Mouse (Mus musculus): ENCODE measurements around the gene Clmp. TPM values are rescaled to one million over a fixed set of nuclear protein-coding genes. Genes with fewer than 3 reads are reported as not detected.

The Clmp gene
- polyA plus RNA-seq, 1 experiment from 2014 or later, result 56.3 TPM

DNA sequence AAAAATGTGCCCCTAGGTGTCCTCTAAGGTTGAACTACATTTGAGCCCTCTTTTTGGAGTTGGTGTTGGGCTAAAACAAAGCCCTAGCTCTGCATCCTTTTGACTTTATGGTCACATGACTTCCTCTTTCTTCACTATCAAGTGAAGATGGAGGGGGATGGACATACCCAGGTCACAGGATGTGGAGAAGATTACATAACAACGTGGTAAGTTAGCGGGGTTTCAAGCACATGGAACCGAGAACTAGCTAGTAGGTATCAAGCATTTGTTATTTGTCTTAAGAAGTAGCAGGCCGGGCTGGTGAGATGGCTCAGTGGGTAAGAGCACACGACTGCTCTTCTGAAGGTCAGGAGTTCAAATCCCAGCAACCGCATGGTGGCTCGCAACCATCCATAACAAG, 128.3 kb downstream of the Clmp start:
- Histone ChIP-seq H3K27ac (replicated peaks) (no peak overlapping the region), H3K4me1 (no peaks in the 10 kb centered on the region), H3K27me3 (no peaks in the 10 kb centered on the region), H3K4me3 (no peak overlapping the region), H3K36me3 (0 out of 2 replicates have a peak, but pooled peaks cover 3% of the 10 kb centered on the region), H3K9ac (replicated peaks) (no peak overlapping the region), H3K4me2 (replicated peaks) (no peak overlapping the region), H3K9me3 (no peaks in the 10 kb centered on the region)
- WGBS, result 91% methylated on average over 7 of the region's 7 CpGs
- ATAC-seq (replicated peaks), result no peak

- Histone ChIP-seq H3K4me2 (replicated peaks) (no peak overlapping the region), H3K27ac (replicated peaks) (no peak overlapping the region), H3K4me1 (peaks cover 12% of the 10 kb centered on the region), H3K36me3 (no peaks in the 10 kb centered on the region), H3K9me3 (no peaks in the 10 kb centered on the region), H3K4me3 (no peak overlapping the region), H3K27me3 (no peaks in the 10 kb centered on the region), H3K9ac (replicated peaks) (no peak overlapping the region)
- WGBS, result 87% methylated on average over 5 of the region's 5 CpGs
- ATAC-seq (replicated peaks), result no peak
Measured at GRCm38 (mm10) chr9:40817325-40818028, 131.7 kb downstream of the Clmp start.

DNA sequence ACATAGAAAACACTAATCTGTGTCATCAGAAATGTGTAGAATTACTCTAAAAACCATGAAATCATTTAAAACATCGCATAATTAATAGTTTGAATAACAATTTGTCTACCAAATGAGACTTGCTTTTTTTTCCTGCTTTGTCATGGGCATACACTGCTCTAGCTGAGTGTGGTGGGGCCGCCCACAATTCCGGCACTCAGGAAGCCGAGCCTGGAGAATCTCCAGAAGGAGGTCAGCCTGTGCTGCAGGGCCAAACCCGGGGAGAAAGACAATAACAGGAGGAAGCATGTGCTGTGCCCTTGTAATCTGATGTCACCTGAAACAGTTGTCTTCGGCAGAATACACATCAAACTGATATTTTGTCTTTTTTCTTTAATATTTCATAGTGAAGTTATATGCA, 139.8 kb downstream of the Clmp start:
- 52% methylated on average over 6 of the region's 6 CpGs for WGBS

DNA sequence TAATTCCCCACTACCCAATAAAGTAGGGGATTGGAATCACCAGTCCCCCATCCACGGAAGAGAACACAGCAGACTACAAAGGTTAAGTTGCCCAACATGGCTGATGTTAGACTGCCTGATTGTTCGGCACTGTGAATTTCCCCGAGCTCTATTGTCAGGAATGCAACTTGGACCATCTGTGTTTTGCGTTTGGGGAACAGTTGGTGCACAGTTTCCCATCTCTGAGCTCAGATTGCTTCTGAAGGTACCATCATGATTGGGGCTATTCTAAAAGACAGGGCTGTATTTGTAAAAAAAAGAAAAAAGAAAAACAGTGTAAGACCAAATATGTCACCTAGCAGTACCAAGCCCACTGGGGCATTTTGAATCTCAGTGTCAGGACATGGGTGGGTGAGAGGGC, 141.6 kb downstream of the Clmp start:
- no peaks in the 10 kb centered on the region for H3K4me1 ChIP-seq

More for the DNA sequence above, 139.8 kb downstream of the Clmp start:
- no peaks in the 10 kb centered on the region for H3K9me3 ChIP-seq
- no peaks in the 10 kb centered on the region for H3K36me3 ChIP-seq
- no peak overlapping the region for H3K4me2 ChIP-seq (replicated peaks)
- no peak overlapping the region for H3K9ac ChIP-seq (replicated peaks)
- no peak overlapping the region for H3K4me3 ChIP-seq
- no peak for ATAC-seq (replicated peaks)
- peaks cover 12% of the 10 kb centered on the region for H3K4me1 ChIP-seq
- no peaks in the 10 kb centered on the region for H3K27me3 ChIP-seq
- H3K27ac ChIP-seq (replicated peaks), result no peak overlapping the region

GRCm38 (mm10) chr9:40834569-40834968, 148.8 kb downstream of the Clmp start:
- no peak overlapping the region for H3K4me2 ChIP-seq (replicated peaks)
- H3K4me1 ChIP-seq, result no peaks in the 10 kb centered on the region
- H3K9me3 ChIP-seq, result no peaks in the 10 kb centered on the region
- no peak overlapping the region for H3K4me3 ChIP-seq
- H3K27me3 ChIP-seq, result no peaks in the 10 kb centered on the region
- H3K9ac ChIP-seq (replicated peaks), result no peak overlapping the region
- 5% methylated on average over 12 of the region's 12 CpGs for WGBS
- no peak overlapping the region for H3K27ac ChIP-seq (replicated peaks)
- no peaks in the 10 kb centered on the region for H3K36me3 ChIP-seq
- 0 out of 2 replicates have a peak, but pooled peaks have one; percentile 29 for ATAC-seq (replicated peaks)

More for the DNA sequence above, 141.6 kb downstream of the Clmp start:
- Histone ChIP-seq H3K4me3 (no peak overlapping the region), H3K4me2 (replicated peaks) (no peak overlapping the region), H3K27ac (replicated peaks) (no peak overlapping the region), H3K27me3 (no peaks in the 10 kb centered on the region), H3K9me3 (no peaks in the 10 kb centered on the region), H3K36me3 (no peaks in the 10 kb centered on the region), H3K9ac (replicated peaks) (no peak overlapping the region)
- whole genome bisulfite sequencing, result 66% methylated on average over 4 of the region's 4 CpGs
- ATAC-seq (replicated peaks), result no peak

Other genes with a start within 250 kb of the Clmp start
- 18.2 and 19.6 TPM in 2 replicates for gene Gramd1b, start 154.6 kb upstream of the Clmp start, polyA plus RNA-seq (2015; fragmentation: Nextera tagmentation; extraction: Ambion mirVana)
- not detected in 2 replicates for gene Gm21915, start 15.3 kb upstream of the Clmp start, polyA plus RNA-seq (2015; fragmentation: Nextera tagmentation; extraction: Ambion mirVana)
- gene Hspa8, start 115.0 kb downstream of the Clmp start, polyA plus RNA-seq (2015; fragmentation: Nextera tagmentation; extraction: Ambion mirVana), result 3,198 TPM in 2 replicates
- 0.91 and 2.9 TPM in 2 replicates for gene Bsx, start 188.2 kb downstream of the Clmp start, polyA plus RNA-seq (2015; fragmentation: Nextera tagmentation; extraction: Ambion mirVana)